Mouse (Mus musculus): ENCODE measurements around the gene Tenm4. TPM values are rescaled to one million over a fixed set of nuclear protein-coding genes. Genes with fewer than 3 reads are reported as not detected.

The Tenm4 gene
- total and polyA plus RNA-seq, 3 experiments: 0.03 to 0.26 (median 0.04) TPM

DNA sequence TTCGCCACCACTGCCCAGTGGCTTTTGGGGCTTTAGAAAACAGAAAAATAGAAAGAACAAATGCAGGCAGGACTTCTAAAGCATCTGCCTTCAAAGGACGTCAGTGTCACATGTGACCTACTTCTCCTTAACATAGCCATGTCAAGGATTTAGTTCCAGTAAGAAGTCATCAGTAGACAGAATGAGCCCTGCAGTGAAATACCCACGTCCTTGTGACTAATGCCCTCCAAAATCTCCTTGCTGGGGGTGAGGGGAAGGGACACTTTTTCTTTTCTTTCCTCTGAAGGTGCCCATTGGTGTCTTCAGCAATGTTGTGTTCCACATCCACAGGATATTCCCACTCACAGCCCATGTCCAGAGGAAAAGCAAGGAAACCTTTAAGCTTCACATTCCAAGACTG, 596.0 kb downstream of the Tenm4 start:
- Histone ChIP-seq H3K27ac (ENCODE audit: insufficient read depth, low read depth) (no peak overlapping the region), H3K36me3 (replicated peaks in 1 of 2; ENCODE audit: control insufficient read depth in 1 of 2, insufficient read depth in 1 of 2, low read length in 1 of 2) (no peaks in the 10 kb centered on the region), H3K4me3 (replicated peaks in 1 of 3; ENCODE audit: low read depth in 2 of 3, low read length in 2 of 3, poor library complexity in 1 of 3) (no peak overlapping the region), H3K4me2 (ENCODE audit: insufficient read depth, low read depth, poor library complexity, severe bottlenecking) (no peak overlapping the region), H3K9me3 (replicated peaks; ENCODE audit: low read length) (peaks cover 6% of the 10 kb centered on the region), H3K79me2 (replicated peaks; ENCODE audit: control insufficient read depth, extremely low read depth, insufficient read depth, poor library complexity, severe bottlenecking) (no peaks in the 10 kb centered on the region), H3K4me1 (ENCODE audit: control insufficient read depth in 1 of 2, insufficient read depth in 2 of 2) (0 out of 4 replicates have a peak, but pooled peaks cover 0 to 5% of the 10 kb centered on the region in 2 experiments), H3K27me3 (replicated peaks) (no peaks in the 10 kb centered on the region), H3K9ac (ENCODE audit: insufficient read depth, low read depth) (no peak overlapping the region)
- TF ChIP-seq MYC (IDR thresholded peaks at IDR 0.05; ENCODE audit: low read depth, low read length): no peak
- TF ChIP-seq NELFE (IDR thresholded peaks at IDR 0.05; ENCODE audit: low read depth, low read length): no peak
- no peak for TF ChIP-seq POLR2A (IDR thresholded peaks at IDR 0.05; ENCODE audit: low read depth, low read length)
- no peak for TF ChIP-seq ZNF384 (IDR thresholded peaks at IDR 0.05; ENCODE audit: low read depth, low read length)
- no peak for TF ChIP-seq RCOR1 (conservative IDR thresholded peaks at IDR 0.05; ENCODE audit: low read depth, low read length)
- TF ChIP-seq IRF4 (IDR thresholded peaks at IDR 0.05; ENCODE audit: low read depth, low read length): no peak
- no peak for TF ChIP-seq NRF1 (IDR thresholded peaks at IDR 0.05; ENCODE audit: low read depth, low read length)
- no peak for TF ChIP-seq MAFK (IDR thresholded peaks at IDR 0.05; ENCODE audit: insufficient replicate concordance, low read length)
- TF ChIP-seq MXI1 (IDR thresholded peaks at IDR 0.05; ENCODE audit: low read depth, low read length): no peak
- TF ChIP-seq UBTF (IDR thresholded peaks at IDR 0.05; ENCODE audit: low read depth, low read length): no peak
- TF ChIP-seq KAT2A (IDR thresholded peaks at IDR 0.05; ENCODE audit: insufficient replicate concordance, low read length): no peak
- DNase-seq (ENCODE audit: extremely low read depth): no peak
- in situ Hi-C loops (cut with MboI; ENCODE audit: low pct_ligation_motif_present, low pct_unique_long_range_greater_than_20kb, low sequenced_read_pairs) (loop anchor here (25.0 kb wide), 1 partner anchor 205 kb away; no protein-coding TSS in a partner anchor), dilution Hi-C loops (cut with MboI; ENCODE audit: extremely low pct_ligation_motif_present, extremely low pct_unique_long_range_greater_than_20kb, low sequenced_read_pairs) (no loop called here)

DNA sequence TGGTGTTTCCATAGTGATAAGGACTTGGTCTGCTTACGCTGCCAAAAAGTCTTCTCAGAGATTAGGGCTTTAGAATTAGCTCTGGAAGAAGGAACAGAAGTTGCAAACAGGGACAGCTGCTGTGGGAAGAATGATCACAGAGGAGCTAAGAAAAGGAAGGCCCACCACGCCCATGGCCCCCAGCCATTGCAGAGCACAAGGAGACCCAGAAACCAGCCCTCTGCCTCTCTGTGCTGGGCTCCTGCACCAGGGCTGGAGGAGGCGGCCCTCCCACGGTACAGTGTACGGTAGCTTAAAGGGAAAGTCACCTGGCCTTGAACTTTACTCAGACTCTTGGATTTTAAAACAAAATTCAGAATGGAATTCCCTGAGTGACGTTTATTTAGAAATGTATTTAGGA, 597.7 kb downstream of the Tenm4 start:
- H3K79me2 ChIP-seq (replicated peaks; ENCODE audit: control insufficient read depth, extremely low read depth, insufficient read depth, poor library complexity, severe bottlenecking): no peaks in the 10 kb centered on the region
- 0 out of 4 replicates have a peak, but pooled peaks cover 0 to 5% of the 10 kb centered on the region in 2 experiments for H3K4me1 ChIP-seq (ENCODE audit: control insufficient read depth in 1 of 2, insufficient read depth in 2 of 2)
- TF ChIP-seq MAZ (IDR thresholded peaks at IDR 0.05; ENCODE audit: low read depth, low read length): no peak
- TF ChIP-seq BHLHE40 (IDR thresholded peaks at IDR 0.05; ENCODE audit: low read depth, low read length): no peak
- no peak for TF ChIP-seq CHD2 (IDR thresholded peaks at IDR 0.05; ENCODE audit: low read length)
- TF ChIP-seq TCF12 (IDR thresholded peaks at IDR 0.05; ENCODE audit: low read depth, low read length): no peak
- TF ChIP-seq NELFE (IDR thresholded peaks at IDR 0.05; ENCODE audit: low read depth, low read length): no peak
- no peak for TF ChIP-seq ZMIZ1 (IDR thresholded peaks at IDR 0.05; ENCODE audit: low read depth, low read length)
- TF ChIP-seq CHD1 (IDR thresholded peaks at IDR 0.05; ENCODE audit: low read depth, low read length): no peak
- TF ChIP-seq SMC3 (IDR thresholded peaks at IDR 0.05; ENCODE audit: low read depth, low read length): no peak
- TF ChIP-seq SIN3A (IDR thresholded peaks at IDR 0.05; ENCODE audit: low read length): no peak
- no peak for TF ChIP-seq ZC3H11A (IDR thresholded peaks at IDR 0.05; ENCODE audit: low read depth, low read length)
- no peak for TF ChIP-seq KAT2A (IDR thresholded peaks at IDR 0.05; ENCODE audit: insufficient replicate concordance, low read length)
- no peak for TF ChIP-seq NRF1 (IDR thresholded peaks at IDR 0.05; ENCODE audit: low read depth, low read length)
- no peak for DNase-seq (ENCODE audit: extremely low read depth)
- in situ Hi-C loops (cut with MboI; ENCODE audit: low pct_ligation_motif_present, low pct_unique_long_range_greater_than_20kb, low sequenced_read_pairs) (loop anchor here (25.0 kb wide), 1 partner anchor 206 kb away; no protein-coding TSS in a partner anchor), dilution Hi-C loops (cut with MboI; ENCODE audit: extremely low pct_ligation_motif_present, extremely low pct_unique_long_range_greater_than_20kb, low sequenced_read_pairs) (no loop called here)
- H3K4me3 ChIP-seq (replicated peaks in 1 of 3; ENCODE audit: low read depth in 2 of 3, low read length in 2 of 3, poor library complexity in 1 of 3): no peak overlapping the region
- H3K27ac ChIP-seq (ENCODE audit: insufficient read depth, low read depth): no peak overlapping the region
- peaks cover 6% of the 10 kb centered on the region for H3K9me3 ChIP-seq (replicated peaks; ENCODE audit: low read length)
- H3K36me3 ChIP-seq (replicated peaks in 1 of 2; ENCODE audit: control insufficient read depth in 1 of 2, insufficient read depth in 1 of 2, low read length in 1 of 2): no peaks in the 10 kb centered on the region
- no peak overlapping the region for H3K9ac ChIP-seq (ENCODE audit: insufficient read depth, low read depth)
- H3K4me2 ChIP-seq (ENCODE audit: insufficient read depth, low read depth, poor library complexity, severe bottlenecking): no peak overlapping the region
- H3K27me3 ChIP-seq (replicated peaks): no peaks in the 10 kb centered on the region

Data from CH12.LX (cell line).